Mouse (Mus musculus) heart, postnatal 0 days (tissue): Measurements from ENCODE around the gene Col26a1.

Experiments
- CTCF ChIP-seq: IDR thresholded peaks from 2 replicates; pipeline ENCODE4 v1.5.1; 2016; ENCODE audit warnings: antibody characterized with exemption, control low read depth, low read depth
- EP300 ChIP-seq: IDR thresholded peaks from 2 replicates; pipeline ENCODE4 v1.6.1; 2016; ENCODE audit warnings: antibody characterized with exemption, low read depth

DNA sequence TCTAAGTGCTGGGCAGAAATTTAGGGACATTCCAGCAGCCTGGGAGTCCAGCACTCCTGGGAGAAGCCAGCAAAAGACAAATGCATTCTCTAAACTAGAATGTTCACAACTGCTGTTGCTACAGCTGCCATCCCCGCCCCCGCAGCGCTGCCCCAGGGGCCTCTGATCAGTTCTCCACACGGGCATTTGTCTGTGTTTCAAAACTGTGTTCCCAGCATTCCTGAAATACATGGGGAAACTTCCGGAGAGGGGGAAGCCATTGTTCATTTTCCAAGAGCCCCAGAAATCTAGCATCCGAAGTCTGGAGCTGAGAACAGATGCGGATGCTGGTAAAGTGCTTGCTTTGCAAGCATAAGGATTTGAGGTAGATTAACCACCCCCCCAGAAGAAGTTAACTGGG is 3.9 kb upstream of the Col26a1 start:
- TF ChIP-seq CTCF: no peak
- no peak for TF ChIP-seq EP300
